Mouse (Mus musculus): ENCODE measurements around the gene Pygm. TPM values are rescaled to one million over a fixed set of nuclear protein-coding genes. Genes with fewer than 3 reads are reported as not detected.

Gene Pygm
- polyA plus RNA-seq, 1 experiment from 2014 or later, result 6.0 TPM

GRCm38 (mm10) chr19:6407109-6407508 is 22.9 kb downstream of the Pygm start:
- Histone ChIP-seq H3K4me3 (ENCODE audit: low read depth, low read length) (no peak overlapping the region), H3K9ac (ENCODE audit: low read length) (no peak overlapping the region), H3K27me3 (ENCODE audit: control insufficient read depth, insufficient read depth, low read length) (no peaks in the 10 kb centered on the region), H3K27ac (ENCODE audit: low read depth, low read length) (no peak overlapping the region), H3K36me3 (ENCODE audit: control insufficient read depth, insufficient read depth, low read length) (no peaks in the 10 kb centered on the region), H3K4me2 (ENCODE audit: low read depth) (no peak overlapping the region), H3K4me1 (ENCODE audit: control insufficient read depth, insufficient read depth, low read length) (peaks cover 3% of the 10 kb centered on the region; the same call in 1 of the 2 replicates), H3K9me3 (ENCODE audit: control insufficient read depth, low read length) (no peaks in the 10 kb centered on the region)
- DNase-seq (ENCODE audit: low spot score) (no peak), ATAC-seq (ENCODE audit: insufficient read depth, low FRiP score, low TSS enrichment) (no peak)
- WGBS, result 80% methylated on average over 8 of the region's 8 CpGs

GRCm38 (mm10) chr19:6407816-6408510 is 23.8 kb downstream of the Pygm start:
- Histone ChIP-seq H3K9ac (ENCODE audit: low read length) (peak overlapping the region; percentile 4; the same call in 1 of the 2 replicates), H3K27ac (ENCODE audit: low read depth, low read length) (no peak overlapping the region), H3K4me3 (ENCODE audit: low read depth, low read length) (no peak overlapping the region), H3K36me3 (ENCODE audit: control insufficient read depth, insufficient read depth, low read length) (no peaks in the 10 kb centered on the region), H3K27me3 (ENCODE audit: control insufficient read depth, insufficient read depth, low read length) (no peaks in the 10 kb centered on the region), H3K4me2 (ENCODE audit: low read depth) (no peak overlapping the region), H3K4me1 (ENCODE audit: control insufficient read depth, insufficient read depth, low read length) (peaks cover 3% of the 10 kb centered on the region; the same call in 1 of the 2 replicates), H3K9me3 (ENCODE audit: control insufficient read depth, low read length) (no peaks in the 10 kb centered on the region)
- ATAC-seq (ENCODE audit: insufficient read depth, low FRiP score, low TSS enrichment), result no peak
- 59% methylated on average over 16 of the region's 16 CpGs for WGBS
- DNase-seq (ENCODE audit: low spot score), result no peak

- Histone ChIP-seq H3K9ac (ENCODE audit: low read length) (no peak overlapping the region), H3K36me3 (ENCODE audit: control insufficient read depth, insufficient read depth, low read length) (no peaks in the 10 kb centered on the region), H3K4me1 (ENCODE audit: control insufficient read depth, insufficient read depth, low read length) (no peaks in the 10 kb centered on the region; the same call in 1 of the 2 replicates), H3K4me3 (ENCODE audit: low read depth, low read length) (no peak overlapping the region), H3K27ac (ENCODE audit: low read depth, low read length) (no peak overlapping the region), H3K4me2 (ENCODE audit: low read depth) (no peak overlapping the region), H3K27me3 (ENCODE audit: control insufficient read depth, insufficient read depth, low read length) (no peaks in the 10 kb centered on the region), H3K9me3 (ENCODE audit: control insufficient read depth, low read length) (no peaks in the 10 kb centered on the region)
- ATAC-seq (ENCODE audit: insufficient read depth, low FRiP score, low TSS enrichment) (no peak), DNase-seq (ENCODE audit: low spot score) (no peak)
- 82% methylated on average over 8 of the region's 8 CpGs for WGBS
Measured at GRCm38 (mm10) chr19:6408749-6409148, 24.6 kb downstream of the Pygm start.

DNA sequence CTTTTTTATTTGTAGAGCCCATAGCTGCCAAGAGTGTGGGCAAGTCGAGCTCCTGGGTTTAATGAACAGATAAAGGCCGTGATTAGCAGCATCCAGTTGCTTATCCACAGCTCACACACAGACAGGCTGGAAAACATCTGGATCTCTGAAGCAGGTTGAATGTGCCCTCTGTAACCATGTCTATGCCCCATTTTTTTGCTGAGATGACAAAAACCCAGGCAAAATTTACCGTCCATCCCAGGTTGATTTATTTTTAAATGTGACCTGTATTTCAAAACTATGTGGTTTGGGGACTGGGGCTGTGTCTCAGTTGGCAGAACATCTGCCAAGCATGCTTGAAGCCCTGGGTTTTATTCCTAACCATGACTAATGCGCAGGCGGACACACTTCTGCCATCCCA is 25.0 kb downstream of the Pygm start:
- Histone ChIP-seq H3K4me2 (ENCODE audit: low read depth) (no peak overlapping the region), H3K4me1 (ENCODE audit: control insufficient read depth, insufficient read depth, low read length) (no peaks in the 10 kb centered on the region; the same call in 1 of the 2 replicates), H3K27me3 (ENCODE audit: control insufficient read depth, insufficient read depth, low read length) (no peaks in the 10 kb centered on the region), H3K36me3 (ENCODE audit: control insufficient read depth, insufficient read depth, low read length) (no peaks in the 10 kb centered on the region), H3K9ac (ENCODE audit: low read length) (no peak overlapping the region), H3K27ac (ENCODE audit: low read depth, low read length) (no peak overlapping the region), H3K9me3 (ENCODE audit: control insufficient read depth, low read length) (no peaks in the 10 kb centered on the region), H3K4me3 (ENCODE audit: low read depth, low read length) (no peak overlapping the region)
- 83% methylated on average over 5 of the region's 5 CpGs for WGBS
- no peak for ATAC-seq (ENCODE audit: insufficient read depth, low FRiP score, low TSS enrichment)
- no peak for DNase-seq (ENCODE audit: low spot score)

DNA sequence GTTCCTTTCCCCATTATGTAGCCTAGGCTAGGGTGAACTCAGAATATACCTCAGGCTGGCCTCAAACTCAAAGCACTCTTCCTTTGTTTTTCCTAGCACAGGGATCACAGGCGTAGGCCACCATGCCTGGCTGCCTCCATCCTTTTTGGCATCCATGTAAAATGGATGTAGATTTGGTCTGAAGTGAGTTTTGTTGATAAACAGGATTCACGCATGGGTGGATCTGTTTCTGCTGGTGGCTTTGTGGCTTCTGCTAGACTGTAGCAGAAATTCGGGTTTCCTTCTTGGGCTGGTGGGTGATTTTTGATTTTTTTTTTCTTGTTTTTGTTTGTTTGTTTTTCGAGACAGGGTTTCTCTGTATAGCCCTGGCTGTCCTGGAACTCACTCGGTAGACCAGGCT is 25.7 kb downstream of the Pygm start:
- no peak overlapping the region for H3K4me2 ChIP-seq (ENCODE audit: low read depth)
- no peak for ATAC-seq (ENCODE audit: insufficient read depth, low FRiP score, low TSS enrichment)
- DNase-seq (ENCODE audit: low spot score), result no peak
- H3K4me1 ChIP-seq (ENCODE audit: control insufficient read depth, insufficient read depth, low read length), result no peaks in the 10 kb centered on the region; the same call in 1 of the 2 replicates
- no peak overlapping the region for H3K9ac ChIP-seq (ENCODE audit: low read length)
- no peaks in the 10 kb centered on the region for H3K27me3 ChIP-seq (ENCODE audit: control insufficient read depth, insufficient read depth, low read length)
- H3K27ac ChIP-seq (ENCODE audit: low read depth, low read length), result no peak overlapping the region
- WGBS, result 81% methylated on average over 5 of the region's 5 CpGs
- no peaks in the 10 kb centered on the region for H3K36me3 ChIP-seq (ENCODE audit: control insufficient read depth, insufficient read depth, low read length)
- H3K9me3 ChIP-seq (ENCODE audit: control insufficient read depth, low read length), result no peaks in the 10 kb centered on the region
- no peak overlapping the region for H3K4me3 ChIP-seq (ENCODE audit: low read depth, low read length)

DNA sequence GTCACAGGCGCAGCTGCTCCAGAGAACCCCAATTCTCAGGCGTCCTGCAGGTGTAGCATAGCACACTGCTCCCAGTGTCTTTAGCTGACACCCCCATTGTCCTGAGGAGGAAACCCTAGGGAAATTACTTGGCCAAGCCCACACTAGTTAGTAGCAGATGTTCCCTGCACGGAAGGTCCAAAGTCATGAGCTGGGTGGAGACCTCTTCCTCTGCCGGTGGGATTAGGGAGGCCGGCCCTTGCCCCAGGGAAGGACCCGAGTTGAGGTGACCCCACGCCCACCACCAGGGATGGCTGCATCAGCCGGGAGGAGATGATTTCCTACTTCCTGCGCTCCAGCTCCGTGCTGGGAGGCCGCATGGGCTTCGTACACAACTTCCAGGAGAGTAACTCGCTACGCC is 28.6 kb downstream of the Pygm start:
- 65% methylated on average over 14 of the region's 14 CpGs for WGBS
- ATAC-seq (ENCODE audit: insufficient read depth, low FRiP score, low TSS enrichment) (no peak), DNase-seq (ENCODE audit: low spot score) (no peak)
- Histone ChIP-seq H3K4me1 (ENCODE audit: control insufficient read depth, insufficient read depth, low read length) (peaks cover 25% of the 10 kb centered on the region), H3K4me3 (ENCODE audit: low read depth, low read length) (no peak overlapping the region), H3K9ac (ENCODE audit: low read length) (no peak overlapping the region), H3K27me3 (ENCODE audit: control insufficient read depth, insufficient read depth, low read length) (no peaks in the 10 kb centered on the region), H3K27ac (ENCODE audit: low read depth, low read length) (no peak overlapping the region), H3K4me2 (ENCODE audit: low read depth) (no peak overlapping the region), H3K9me3 (ENCODE audit: control insufficient read depth, low read length) (no peaks in the 10 kb centered on the region), H3K36me3 (ENCODE audit: control insufficient read depth, insufficient read depth, low read length) (no peaks in the 10 kb centered on the region)

GRCm38 (mm10) chr19:6415454-6415853 is 31.3 kb downstream of the Pygm start:
- no peak overlapping the region; the same call in 1 of the 2 replicates for H3K9ac ChIP-seq (ENCODE audit: low read length)
- no peak overlapping the region for H3K4me2 ChIP-seq (ENCODE audit: low read depth)
- DNase-seq (ENCODE audit: low spot score), result no peak
- no peaks in the 10 kb centered on the region for H3K9me3 ChIP-seq (ENCODE audit: control insufficient read depth, low read length)
- ATAC-seq (ENCODE audit: insufficient read depth, low FRiP score, low TSS enrichment), result no peak
- H3K27me3 ChIP-seq (ENCODE audit: control insufficient read depth, insufficient read depth, low read length), result peaks cover 8% of the 10 kb centered on the region
- peak overlapping the region; percentile 64 for H3K27ac ChIP-seq (ENCODE audit: low read depth, low read length)
- 43% methylated on average over 6 of the region's 6 CpGs for WGBS
- no peak overlapping the region for H3K4me3 ChIP-seq (ENCODE audit: low read depth, low read length)
- no peaks in the 10 kb centered on the region for H3K36me3 ChIP-seq (ENCODE audit: control insufficient read depth, insufficient read depth, low read length)
- H3K4me1 ChIP-seq (ENCODE audit: control insufficient read depth, insufficient read depth, low read length), result peaks cover 25% of the 10 kb centered on the region

DNA sequence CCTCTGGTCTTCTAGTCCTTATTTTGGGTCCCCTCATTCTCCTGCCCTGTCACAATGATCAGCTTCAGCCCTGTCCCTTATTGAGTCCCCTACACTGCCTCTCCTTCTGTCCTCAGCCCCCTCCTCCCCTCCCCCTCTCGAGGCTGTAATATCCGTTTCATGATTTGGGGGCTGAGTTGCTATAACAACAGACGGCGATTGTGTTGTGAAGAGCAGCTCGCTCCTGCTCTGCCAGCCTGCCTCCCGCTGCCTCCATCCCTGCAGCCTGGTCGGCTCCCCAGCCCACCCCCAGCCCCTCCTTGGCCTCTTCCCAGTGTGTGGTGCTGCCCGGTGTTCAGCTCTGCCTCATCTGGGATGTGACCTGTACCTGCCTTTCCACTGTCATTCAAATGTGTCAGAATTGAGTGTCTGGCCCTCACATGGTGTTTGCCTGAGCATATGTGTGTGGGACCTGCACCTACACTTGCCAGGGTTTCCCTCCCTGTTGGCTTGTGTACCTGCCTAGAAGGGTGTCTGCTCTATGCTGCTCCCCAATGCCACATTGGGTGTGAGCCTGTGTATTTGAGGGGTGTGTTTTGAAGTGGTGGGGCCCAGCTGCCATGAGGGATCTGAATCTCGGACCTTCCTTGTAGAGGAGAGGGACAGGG is 32.0 kb downstream of the Pygm start:
- no peaks in the 10 kb centered on the region for H3K9me3 ChIP-seq (ENCODE audit: control insufficient read depth, low read length)
- peaks cover 25% of the 10 kb centered on the region for H3K4me1 ChIP-seq (ENCODE audit: control insufficient read depth, insufficient read depth, low read length)
- 6% methylated on average over 9 of the region's 9 CpGs for WGBS
- peaks cover 16% of the 10 kb centered on the region for H3K27me3 ChIP-seq (ENCODE audit: control insufficient read depth, insufficient read depth, low read length)
- no peaks in the 10 kb centered on the region for H3K36me3 ChIP-seq (ENCODE audit: control insufficient read depth, insufficient read depth, low read length)
- no peak overlapping the region for H3K4me3 ChIP-seq (ENCODE audit: low read depth, low read length)
- H3K4me2 ChIP-seq (ENCODE audit: low read depth), result no peak overlapping the region; the same call in 1 of the 2 replicates
- ATAC-seq (ENCODE audit: insufficient read depth, low FRiP score, low TSS enrichment), result peak; percentile 35; the same call in 1 of the 2 replicates
- DNase-seq (ENCODE audit: low spot score), result peak; percentile 74
- H3K27ac ChIP-seq (ENCODE audit: low read depth, low read length), result peak overlapping the region; percentile 64; the same call in 1 of the 2 replicates
- H3K9ac ChIP-seq (ENCODE audit: low read length), result peak overlapping the region; percentile 22

All from neural tube, embryonic 11.5 days (tissue).